Mouse (Mus musculus) c-Kit-positive CD71-positive TER-119-negative erythroid progenitor cells, embryonic 14.5 days (primary cell): ENCODE measurements around the gene Gm19684.
"Not testable (repeated sequence)": the region's sequence is repeated elsewhere in the genome, so short reads cannot be mapped to it uniquely, and the experiment has no call there.

ENCODE experiments used
- DNase-seq: peaks from one replicate; pipeline ENCODE4 v3.0.0-alpha.2; 2013; ENCODE audit warnings: low read depth

Gm19684 gene

GRCm38 (mm10) chr17:36178938-36179337 is 57.5 kb downstream of the Gm19684 start:
- DNase-seq, result not testable (repeated sequence)
